Mouse (Mus musculus) midbrain, postnatal 0 days (tissue): Measurements from ENCODE around the gene Abcb11. TPM values are rescaled to one million over a fixed set of nuclear protein-coding genes. Genes with fewer than 3 reads are reported as not detected.

Experiments
- ATAC-seq: fragments of 200-750 bp; cut with Nextera tagmentation; 2 replicates; pipeline ENCODE4 v1.8.0; 2017; ENCODE audit warnings: moderate number of reproducible peaks, mild to moderate bottlenecking, moderate TSS enrichment, moderate library complexity; ENCODE audit not compliant: low FRiP score
- DNase-seq: peaks from one replicate; pipeline ENCODE4 v3.0.0-alpha.2; 2015; ENCODE audit warnings: low spot score
- H3K27ac ChIP-seq: fragments of 300-500 bp; sonication (generic); 2 replicates; pipeline ENCODE4 v1.5.1; 2014; ENCODE audit warnings: low read depth, mild to moderate bottlenecking, low read length, mixed read lengths
- H3K27me3 ChIP-seq: fragments of 300-500 bp; sonication (generic); 2 replicates; pipeline ENCODE4 v1.6.1; 2014; ENCODE audit warnings: low read length, control low read depth, mixed read lengths; ENCODE audit not compliant: insufficient read depth
- H3K36me3 ChIP-seq: fragments of 300-500 bp; sonication (generic); 2 replicates; pipeline ENCODE4 v1.6.1; 2014; ENCODE audit warnings: low read length, control low read depth, mixed read lengths; ENCODE audit not compliant: insufficient read depth
- H3K4me1 ChIP-seq: fragments of 300-500 bp; sonication (generic); 2 replicates; pipeline ENCODE4 v1.6.1; 2014; ENCODE audit warnings: mild to moderate bottlenecking, control low read depth, antibody characterized with exemption, low read length, mixed read lengths; ENCODE audit not compliant: insufficient read depth
- H3K4me2 ChIP-seq: fragments of 300-500 bp; sonication (generic); 2 replicates; pipeline ENCODE4 v1.6.1; 2014; ENCODE audit warnings: low read depth, mild to moderate bottlenecking, low read length, mixed read lengths; ENCODE audit not compliant: poor library complexity, severe bottlenecking
- H3K4me3 ChIP-seq: fragments of 300-500 bp; sonication (generic); 2 replicates; pipeline ENCODE4 v1.5.1; 2014; ENCODE audit warnings: low read depth, mild to moderate bottlenecking, low read length, moderate library complexity
- H3K9ac ChIP-seq: fragments of 300-500 bp; sonication (generic); replicated peaks from 2 replicates; pipeline ENCODE4 v1.6.1; 2014; ENCODE audit warnings: mild to moderate bottlenecking, low read length, moderate library complexity, mixed read lengths; ENCODE audit not compliant: poor library complexity, severe bottlenecking
- H3K9me3 ChIP-seq: fragments of 300-500 bp; sonication (generic); 2 replicates; pipeline ENCODE4 v1.6.1; 2016; ENCODE audit warnings: low read length, control low read depth
- CTCF ChIP-seq: IDR thresholded peaks from 2 replicates; pipeline ENCODE4 v1.5.1; 2016; ENCODE audit warnings: antibody characterized with exemption, mild to moderate bottlenecking
- WGBS: fragments of 180-500 bp; shearing (Covaris S2); extraction: QIAGEN DNeasy Blood & Tissue Kit; methylation state at CpG from one replicate; pipeline ENCODE4 v1.1.7; 2014; 5-methylcytosine and 5-hydroxymethylcytosine counted together
- polyA plus RNA-seq: library from polyadenylated mRNA; unstranded; fragments of >200 nt; fragmentation: Nextera tagmentation; extraction: Ambion mirVana; gene quantifications from 2 replicates; pipeline ENCODE4 v1.2.1, GENCODE M21; 2015
- total RNA-seq: library from RNA; depleted of rRNA; stranded (reverse); fragments of >200 nt; gene quantifications from 2 replicates; pipeline ENCODE4 v1.2.3, GENCODE M21; 2014; rRNA removed

Abcb11 gene
- total RNA-seq = 0.05 TPM in 1 of 2 replicates, not detected in the other
- polyA plus RNA-seq = not detected in 2 replicates

- WGBS = 90% methylated on average over 9 of the region's 9 CpGs
- H3K27ac ChIP-seq = no peak within 1 kb of the TSS
Observed at GRCm38 (mm10) chr2:69342496-69343221, at the start of gene Abcb11. TSS of gene Abcb11 (minus strand) at chr2:69342616.

GRCm38 (mm10) chr2:69386118-69386871 is 43.9 kb upstream of the Abcb11 start:
- no peak overlapping the region for H3K27ac ChIP-seq
- 92% methylated on average over 3 of the region's 3 CpGs for WGBS
- TF ChIP-seq CTCF = no peak
- H3K36me3 ChIP-seq = no peaks in the 10 kb centered on the region
- H3K4me1 ChIP-seq = no peaks in the 10 kb centered on the region
- DNase-seq (no peak), ATAC-seq (no peak)
- H3K9me3 ChIP-seq = no peaks in the 10 kb centered on the region
- no peak overlapping the region for H3K4me3 ChIP-seq
- no peaks in the 10 kb centered on the region for H3K27me3 ChIP-seq
- H3K4me2 ChIP-seq = no peak overlapping the region
- H3K9ac ChIP-seq = no peak overlapping the region

More at GRCm38 (mm10) chr2:69342496-69343221, at the start of gene Abcb11:
- DNase-seq (no peak), ATAC-seq (no peak)
- H3K36me3 ChIP-seq = no peaks in the 10 kb centered on the region
- no peak within 1 kb of the TSS for H3K4me2 ChIP-seq
- TF ChIP-seq CTCF = no peak
- no peak within 1 kb of the TSS for H3K4me3 ChIP-seq
- no peak within 1 kb of the TSS for H3K9ac ChIP-seq
- H3K4me1 ChIP-seq = no peaks in the 10 kb centered on the region
- H3K27me3 ChIP-seq = no peaks in the 10 kb centered on the region
- H3K9me3 ChIP-seq = no peaks in the 10 kb centered on the region

GRCm38 (mm10) chr2:69382838-69383237 is 40.4 kb upstream of the Abcb11 start:
- no peaks in the 10 kb centered on the region for H3K36me3 ChIP-seq
- no peaks in the 10 kb centered on the region for H3K4me1 ChIP-seq
- no peak for ATAC-seq
- no peak overlapping the region for H3K4me2 ChIP-seq
- no peaks in the 10 kb centered on the region for H3K9me3 ChIP-seq
- H3K27me3 ChIP-seq = no peaks in the 10 kb centered on the region
- no peak for TF ChIP-seq CTCF
- no peak overlapping the region for H3K4me3 ChIP-seq
- DNase-seq = no peak
- H3K9ac ChIP-seq = no peak overlapping the region
- WGBS = 91% methylated on average over 5 of the region's 5 CpGs
- no peak overlapping the region for H3K27ac ChIP-seq

- no peak overlapping the region for H3K4me2 ChIP-seq
- DNase-seq = no peak
- H3K36me3 ChIP-seq = no peaks in the 10 kb centered on the region
- 48% methylated on average over 8 of the region's 8 CpGs for WGBS
- no peaks in the 10 kb centered on the region for H3K27me3 ChIP-seq
- H3K9me3 ChIP-seq = no peaks in the 10 kb centered on the region
- ATAC-seq = no peak
- H3K4me3 ChIP-seq = no peak overlapping the region
- no peak overlapping the region for H3K27ac ChIP-seq
- TF ChIP-seq CTCF = peak; percentile 31; the same call in 1 of the 2 replicates
- H3K4me1 ChIP-seq = no peaks in the 10 kb centered on the region
- no peak overlapping the region for H3K9ac ChIP-seq
Observed at GRCm38 (mm10) chr2:69381740-69382139, 39.3 kb upstream of the Abcb11 start.

- Histone ChIP-seq H3K4me1 (no peaks in the 10 kb centered on the region), H3K4me3 (no peak within 1 kb of the TSS), H3K27me3 (no peaks in the 10 kb centered on the region), H3K9ac (no peak within 1 kb of the TSS), H3K4me2 (no peak within 1 kb of the TSS), H3K36me3 (no peaks in the 10 kb centered on the region), H3K27ac (no peak within 1 kb of the TSS), H3K9me3 (no peaks in the 10 kb centered on the region)
- ATAC-seq (no peak), DNase-seq (no peak)
- no peak for TF ChIP-seq CTCF
- WGBS = 88% methylated on average over 13 of the region's 13 CpGs
Observed at GRCm38 (mm10) chr2:69380281-69380680, 37.9 kb upstream of the Abcb11 start, which contains the start of gene Dhrs9. TSS of gene Dhrs9 (plus strand) at chr2:69380445.

- 65% methylated on average over 1 of the region's 1 CpGs for WGBS
- Histone ChIP-seq H3K4me3 (no peak overlapping the region), H3K36me3 (no peaks in the 10 kb centered on the region), H3K4me1 (no peaks in the 10 kb centered on the region), H3K9ac (no peak overlapping the region), H3K27ac (no peak overlapping the region), H3K4me2 (no peak overlapping the region), H3K9me3 (no peaks in the 10 kb centered on the region), H3K27me3 (no peaks in the 10 kb centered on the region)
- TF ChIP-seq CTCF = no peak
- ATAC-seq (no peak), DNase-seq (no peak)
Observed at GRCm38 (mm10) chr2:69379801-69380200, 37.4 kb upstream of the Abcb11 start.
